Mouse (Mus musculus): ENCODE results near the gene Stk10. TPM values are rescaled to one million over a fixed set of nuclear protein-coding genes. Genes with fewer than 3 reads are reported as not detected.

The Stk10 gene
- total RNA-seq, 4 experiments from 2014 or later, result 9.3 to 15.3 (median 12.2) TPM

- peak in 1 of 2 experiments; percentile 26 for DNase-seq (ENCODE audit: low spot score in 2 of 2)
Measured at GRCm38 (mm10) chr11:32567000-32567855, 34.1 kb downstream of the Stk10 start.

GRCm38 (mm10) chr11:32568060-32568459 lies 35.0 kb downstream of the Stk10 start:
- DNase-seq (ENCODE audit: low spot score in 2 of 2), result no peak

- no peak for DNase-seq (ENCODE audit: low spot score in 2 of 2)
Measured at GRCm38 (mm10) chr11:32568637-32569293, 35.7 kb downstream of the Stk10 start.

GRCm38 (mm10) chr11:32571103-32571502 lies 38.0 kb downstream of the Stk10 start:
- no peak for DNase-seq (ENCODE audit: low spot score in 2 of 2)

GRCm38 (mm10) chr11:32573669-32574068 lies 40.6 kb downstream of the Stk10 start:
- DNase-seq (ENCODE audit: low spot score in 2 of 2), result no peak

GRCm38 (mm10) chr11:32575964-32576759 lies 43.1 kb downstream of the Stk10 start:
- DNase-seq (ENCODE audit: low spot score in 2 of 2), result no peak

GRCm38 (mm10) chr11:32576760-32577050 lies 43.6 kb downstream of the Stk10 start:
- DNase-seq (ENCODE audit: low spot score in 2 of 2), result no peak

GRCm38 (mm10) chr11:32580305-32580947 lies 47.3 kb downstream of the Stk10 start:
- peak; percentile 60 to 66 for DNase-seq (ENCODE audit: low spot score in 2 of 2)

GRCm38 (mm10) chr11:32581031-32581430 lies 47.9 kb downstream of the Stk10 start:
- no peak for DNase-seq (ENCODE audit: low spot score in 2 of 2)

- DNase-seq (ENCODE audit: low spot score in 2 of 2), result no peak
Measured at GRCm38 (mm10) chr11:32582813-32583212, 49.7 kb downstream of the Stk10 start.

- no peak for DNase-seq (ENCODE audit: low spot score in 2 of 2)
Measured at GRCm38 (mm10) chr11:32585996-32586395, 52.9 kb downstream of the Stk10 start.

- DNase-seq (ENCODE audit: low spot score in 2 of 2), result no peak
Measured at GRCm38 (mm10) chr11:32587191-32588089, 54.3 kb downstream of the Stk10 start.

- DNase-seq (ENCODE audit: low spot score in 2 of 2), result peak in 1 of 2 experiments; percentile 67
Measured at GRCm38 (mm10) chr11:32588090-32588891, 55.2 kb downstream of the Stk10 start.

- no peak for DNase-seq (ENCODE audit: low spot score in 2 of 2)
Measured at GRCm38 (mm10) chr11:32588892-32589172, 55.7 kb downstream of the Stk10 start.

GRCm38 (mm10) chr11:32589201-32589600 lies 56.1 kb downstream of the Stk10 start:
- DNase-seq (ENCODE audit: low spot score in 2 of 2), result no peak

- no peak for DNase-seq (ENCODE audit: low spot score in 2 of 2)
Measured at GRCm38 (mm10) chr11:32589791-32590190, 56.7 kb downstream of the Stk10 start.

- no peak for DNase-seq (ENCODE audit: low spot score in 2 of 2)
Measured at GRCm38 (mm10) chr11:32590205-32590604, 57.1 kb downstream of the Stk10 start.

- peak in 1 of 2 experiments; percentile 25 for DNase-seq (ENCODE audit: low spot score in 2 of 2)
Measured at GRCm38 (mm10) chr11:32591921-32592850, 59.1 kb downstream of the Stk10 start.

GRCm38 (mm10) chr11:32593081-32593480 lies 60.0 kb downstream of the Stk10 start:
- DNase-seq (ENCODE audit: low spot score in 2 of 2), result no peak

Measured in layer of hippocampus, adult 8-10 months (tissue).